Mouse (Mus musculus) liver, embryonic 14.5 days (tissue): ENCODE measurements around the gene Rab43. TPM values are rescaled to one million over a fixed set of nuclear protein-coding genes. Genes with fewer than 3 reads are reported as not detected.
A peak's percentile ranks its signal among the peaks of the same experiment; 100 is the strongest.

ENCODE experiments used
- ATAC-seq: fragments of 200-750 bp; cut with Nextera tagmentation; 2 replicates; pipeline ENCODE4 v1.8.0; 2017; ENCODE audit warnings: moderate number of reproducible peaks, mild to moderate bottlenecking, moderate library complexity; ENCODE audit not compliant: insufficient read depth
- DNase-seq, 3 experiments: peaks; one replicate each; pipeline ENCODE4 v3.0.0-alpha.2; 2012 to 2013; ENCODE audit warnings: low read depth in 3 of 3, low spot score in 3 of 3
- H3K27ac ChIP-seq: fragments of 300-500 bp; sonication (generic); 2 replicates; pipeline ENCODE4 v1.5.1; 2014; ENCODE audit warnings: moderate library complexity, mild to moderate bottlenecking, control low read depth, inconsistent platforms
- H3K27me3 ChIP-seq: fragments of 300-500 bp; sonication (generic); 2 replicates; pipeline ENCODE4 v1.6.1; 2014; ENCODE audit warnings: mild to moderate bottlenecking, low read length, moderate library complexity; ENCODE audit not compliant: control insufficient read depth, insufficient read depth
- H3K36me3 ChIP-seq: fragments of 300-500 bp; sonication (generic); replicated peaks from 2 replicates; pipeline ENCODE4 v1.6.1; 2014; ENCODE audit warnings: low read depth; ENCODE audit not compliant: control insufficient read depth, insufficient read depth
- H3K4me1 ChIP-seq, 2 experiments: fragments of 200-500 bp in 1 of 2; fragments of 300-500 bp in 1 of 2; sonication (generic) in 1 of 2; replicated peaks; 2 replicates each; pipeline ENCODE4 v1.6.1; 2012 to 2014; ENCODE audit warnings: antibody characterized with exemption in 1 of 2, inconsistent platforms in 1 of 2, low read length in 1 of 2; ENCODE audit not compliant: control insufficient read depth in 2 of 2, insufficient read depth in 2 of 2
- H3K4me2 ChIP-seq: fragments of 300-500 bp; sonication (generic); 2 replicates; pipeline ENCODE4 v1.6.1; 2014; ENCODE audit warnings: low read depth, mild to moderate bottlenecking, control low read depth, moderate library complexity
- H3K4me3 ChIP-seq, 2 experiments: fragments of 200-500 bp in 1 of 2; fragments of 300-500 bp in 1 of 2; sonication (generic) in 1 of 2; 2 replicates each; pipeline ENCODE4 v1.5.1; 2012 to 2014; ENCODE audit warnings: low read depth in 2 of 2, low read length in 2 of 2, mild to moderate bottlenecking in 2 of 2, control low read depth in 1 of 2, inconsistent platforms in 1 of 2, moderate library complexity in 1 of 2; ENCODE audit not compliant: insufficient read depth in 1 of 2
- H3K9ac ChIP-seq: fragments of 300-500 bp; sonication (generic); replicated peaks from 2 replicates; pipeline ENCODE4 v1.6.1; 2014; ENCODE audit warnings: mild to moderate bottlenecking, control low read depth, moderate library complexity
- H3K9me3 ChIP-seq: fragments of 300-500 bp; sonication (generic); 2 replicates; pipeline ENCODE4 v1.6.1; 2016; ENCODE audit warnings: low read length, mixed read lengths; ENCODE audit not compliant: control insufficient read depth
- CTCF ChIP-seq: IDR thresholded peaks from 2 replicates; pipeline ENCODE4 v1.5.1; 2016; ENCODE audit warnings: antibody characterized with exemption, low read depth, control low read depth
- EP300 ChIP-seq: IDR thresholded peaks from 2 replicates; pipeline ENCODE4 v1.6.1; 2016; ENCODE audit warnings: antibody characterized with exemption, low read depth
- WGBS: fragments of 180-500 bp; shearing (Covaris S2); extraction: QIAGEN DNeasy Blood & Tissue Kit; methylation state at CpG from one replicate; pipeline ENCODE4 v1.1.7; 2014; ENCODE audit not compliant: insufficient replicate concordance; 5-methylcytosine and 5-hydroxymethylcytosine counted together
- polyA plus RNA-seq, 2 experiments: library from polyadenylated mRNA; depleted of rRNA in 1 of 2; stranded (reverse) in 1 of 2; unstranded in 1 of 2; fragments of >200 nt; fragmentation: Nextera tagmentation in 1 of 2; extraction: Ambion mirVana in 1 of 2; gene quantifications; 2 replicates each; pipeline versions ENCODE4 v1.2.1 to v1.2.3; 2012 to 2014

Rab43 gene
- polyA plus RNA-seq, 2 experiments, result 21.9 to 25.9 TPM

DNA sequence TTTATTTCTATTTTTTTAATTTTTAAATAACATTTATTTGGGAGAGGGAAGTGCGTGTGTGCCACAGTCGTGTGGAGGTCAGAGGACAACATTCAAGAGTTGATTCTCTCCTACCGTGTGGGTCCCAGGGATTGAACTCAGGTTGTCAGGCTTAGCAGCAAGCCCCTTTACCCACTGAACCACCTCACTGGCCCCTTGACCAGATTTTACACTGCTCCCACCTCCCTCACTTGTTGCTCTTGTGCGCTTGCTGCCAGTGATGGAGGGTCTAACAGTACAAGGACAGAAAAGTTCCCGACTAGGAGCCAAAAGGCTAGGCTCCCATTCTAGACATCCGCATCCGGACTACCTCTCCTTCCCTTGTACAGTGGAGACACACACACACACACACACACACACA is 6.5 kb downstream of the Rab43 start:
- DNase-seq (no peak), ATAC-seq (no peak)
- Histone ChIP-seq H3K4me1 (peaks cover 26 to 34% of the 10 kb centered on the region in 2 experiments), H3K4me2 (no peak overlapping the region), H3K36me3 (peaks cover 25% of the 10 kb centered on the region), H3K9me3 (no peaks in the 10 kb centered on the region), H3K27me3 (no peaks in the 10 kb centered on the region), H3K27ac (no peak overlapping the region), H3K9ac (no peak overlapping the region), H3K4me3 (no peak overlapping the region)
- TF ChIP-seq EP300 (no peak), CTCF (no peak)
- 81% methylated on average over 7 of the region's 7 CpGs for WGBS

DNA sequence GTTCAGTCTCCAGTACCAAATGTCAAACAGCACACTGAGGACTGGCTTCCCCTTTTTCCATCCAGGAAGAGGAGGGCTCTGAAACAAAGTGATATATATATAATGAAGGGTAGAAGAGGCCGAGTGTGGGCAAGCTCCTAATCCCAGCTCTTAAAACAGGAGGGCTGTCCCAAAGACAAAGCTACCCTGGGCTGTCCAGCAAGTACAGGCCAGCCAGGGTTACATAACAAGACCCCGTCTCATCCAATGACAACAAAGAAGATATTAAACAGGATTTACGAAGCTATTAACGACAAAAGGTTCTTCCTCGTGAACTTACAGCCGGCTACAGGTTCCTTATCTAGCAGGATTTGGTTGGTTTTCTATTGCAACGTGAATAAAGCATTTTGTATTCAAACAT is 7.1 kb downstream of the Rab43 start:
- H3K27ac ChIP-seq, result no peak overlapping the region
- TF ChIP-seq CTCF (no peak), EP300 (no peak)
- peaks cover 25% of the 10 kb centered on the region for H3K36me3 ChIP-seq
- no peak for DNase-seq
- 60% methylated on average over 7 of the region's 7 CpGs for WGBS
- no peak overlapping the region for H3K4me3 ChIP-seq
- H3K9ac ChIP-seq, result no peak overlapping the region
- ATAC-seq, result no peak
- peaks cover 30 to 37% of the 10 kb centered on the region in 2 experiments for H3K4me1 ChIP-seq
- no peaks in the 10 kb centered on the region for H3K9me3 ChIP-seq
- no peak overlapping the region for H3K4me2 ChIP-seq
- H3K27me3 ChIP-seq, result no peaks in the 10 kb centered on the region

DNA sequence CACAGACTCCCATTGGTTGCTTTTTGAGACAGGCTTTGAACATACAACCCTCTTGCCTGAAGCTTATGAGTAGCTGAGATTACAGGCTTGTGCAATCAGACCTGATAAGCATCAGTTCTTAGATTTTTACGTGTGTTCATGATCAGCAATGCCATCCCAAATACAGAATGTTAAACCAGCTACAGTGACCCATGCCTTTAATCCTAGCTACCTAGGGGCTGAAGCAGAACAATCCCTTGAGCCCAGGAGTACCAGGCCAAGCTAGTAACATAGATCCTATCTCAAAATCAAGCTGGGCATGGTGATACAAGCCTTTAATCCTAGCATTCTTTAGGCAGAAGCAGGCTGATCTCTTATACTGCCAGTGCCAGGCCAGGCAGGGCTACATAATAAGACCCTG is 7.9 kb downstream of the Rab43 start:
- Histone ChIP-seq H3K27ac (no peak overlapping the region), H3K4me1 (peaks cover 33 to 36% of the 10 kb centered on the region in 2 experiments), H3K27me3 (no peaks in the 10 kb centered on the region), H3K4me3 (no peak overlapping the region), H3K9ac (no peak overlapping the region), H3K36me3 (peaks cover 25% of the 10 kb centered on the region), H3K4me2 (no peak overlapping the region), H3K9me3 (no peaks in the 10 kb centered on the region)
- WGBS, result 60% methylated on average over 1 of the region's 1 CpGs
- TF ChIP-seq EP300 (no peak), CTCF (no peak)
- ATAC-seq, result no peak
- DNase-seq, result no peak

DNA sequence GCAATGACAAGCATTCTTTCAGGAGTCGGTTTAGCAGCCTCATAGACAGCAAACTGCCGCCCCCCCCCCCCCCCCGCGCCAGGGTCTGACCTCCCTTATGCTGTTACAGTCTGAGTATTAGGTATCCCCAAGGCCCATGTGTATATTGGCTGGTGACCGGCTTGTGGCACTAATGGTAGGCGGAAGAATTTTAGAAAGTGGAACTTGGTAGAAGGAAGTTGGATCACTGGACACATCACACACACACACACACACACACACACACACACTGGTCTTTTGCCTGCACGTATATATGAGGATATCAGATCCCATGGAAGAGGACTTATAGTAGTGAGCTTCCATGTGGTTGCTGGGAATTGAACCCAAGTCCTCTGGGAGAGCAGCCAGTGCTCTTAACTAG is 9.5 kb downstream of the Rab43 start:
- Histone ChIP-seq H3K27me3 (no peaks in the 10 kb centered on the region), H3K4me1 (peaks cover 19 to 31% of the 10 kb centered on the region in 2 experiments), H3K36me3 (peaks cover 18% of the 10 kb centered on the region), H3K27ac (no peak overlapping the region), H3K4me2 (no peak overlapping the region), H3K9me3 (no peaks in the 10 kb centered on the region), H3K4me3 (no peak overlapping the region), H3K9ac (no peak overlapping the region)
- WGBS, result 70% methylated on average over 7 of the region's 7 CpGs
- TF ChIP-seq EP300 (no peak), CTCF (no peak)
- DNase-seq (no peak), ATAC-seq (no peak)

DNA sequence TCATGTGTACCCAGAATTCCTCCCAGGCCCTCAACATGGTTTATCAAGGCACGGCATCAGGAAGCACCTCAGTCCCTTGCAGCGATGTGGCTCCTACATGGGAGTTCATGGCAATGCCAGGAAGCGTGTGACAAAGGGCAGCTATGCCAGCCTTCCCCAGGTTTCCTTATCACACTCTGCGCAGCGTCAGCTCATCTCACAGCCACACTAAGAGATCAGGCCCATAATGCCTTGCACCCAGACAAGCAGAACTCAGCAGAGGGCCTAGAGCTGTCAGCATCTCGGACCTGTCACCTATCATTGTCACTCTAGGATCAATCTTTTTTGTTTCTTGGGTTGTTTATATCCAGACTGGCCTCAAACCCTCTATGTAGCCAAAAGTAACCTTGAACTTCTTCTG is 12.4 kb downstream of the Rab43 start:
- Histone ChIP-seq H3K4me3 (no peak overlapping the region), H3K9me3 (no peaks in the 10 kb centered on the region), H3K27me3 (no peaks in the 10 kb centered on the region), H3K36me3 (peaks cover 11% of the 10 kb centered on the region), H3K4me1 (peaks cover 30 to 42% of the 10 kb centered on the region in 2 experiments), H3K9ac (no peak overlapping the region; the same call in 1 of the 2 replicates), H3K27ac (peak overlapping the region; percentile 8), H3K4me2 (peak overlapping the region; percentile 9)
- ATAC-seq (peak; percentile 42), DNase-seq (no peak)
- TF ChIP-seq CTCF (no peak), EP300 (peak; percentile 16; the same call in 1 of the 2 replicates)
- 35% methylated on average over 6 of the region's 6 CpGs for WGBS
